Mouse (Mus musculus) right cerebral cortex, adult 18-20 months (tissue): ENCODE measurements around the gene Rnpepl1.
A peak's percentile ranks its signal among the peaks of the same experiment; 100 is the strongest.
"Not testable (repeated sequence)": the region's sequence is repeated elsewhere in the genome, so short reads cannot be mapped to it uniquely, and the experiment has no call there.

Experiments
- DNase-seq: peaks from one replicate; pipeline ENCODE4 v3.0.0; 2022; ENCODE audit warnings: mixed read lengths

Gene Rnpepl1

GRCm38 (mm10) chr1:92943219-92943989 lies 32.8 kb downstream of the Rnpepl1 start:
- DNase-seq: no peak

GRCm38 (mm10) chr1:92947966-92948365 lies 37.4 kb downstream of the Rnpepl1 start:
- no peak for DNase-seq

DNA sequence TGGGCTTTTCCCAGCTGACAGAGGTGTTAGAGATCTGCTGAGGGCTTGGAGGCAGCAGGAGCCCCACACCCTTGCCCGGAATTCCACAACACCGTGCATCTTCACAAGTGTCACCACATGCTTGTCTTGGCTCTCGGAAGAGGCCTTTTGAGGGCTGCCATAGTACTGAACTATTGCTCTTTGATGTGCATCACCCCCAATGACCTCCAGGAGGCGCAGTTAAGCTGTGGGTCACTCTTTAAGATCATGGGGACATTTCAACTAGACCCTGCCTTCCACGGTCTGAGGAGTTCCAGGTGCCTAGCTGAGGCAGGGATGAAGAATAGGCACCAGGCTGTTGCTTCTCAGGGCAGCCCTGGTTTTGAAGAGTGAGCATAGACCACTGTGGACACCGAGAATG lies 38.8 kb downstream of the Rnpepl1 start:
- no peak for DNase-seq

GRCm38 (mm10) chr1:92950607-92951006 lies 40.0 kb downstream of the Rnpepl1 start, which contains the start of gene Gpr35:
Gpr35 (plus strand) TSS chr1:92950865.
- DNase-seq: no peak

- DNase-seq: no peak
These were observed 43.1 kb downstream of the Rnpepl1 start for GRCm38 (mm10) chr1:92953641-92954040.

GRCm38 (mm10) chr1:92956571-92957335 lies 46.2 kb downstream of the Rnpepl1 start:
- peak; percentile 66 for DNase-seq

GRCm38 (mm10) chr1:92958999-92959398 lies 48.4 kb downstream of the Rnpepl1 start:
- no peak for DNase-seq

DNA sequence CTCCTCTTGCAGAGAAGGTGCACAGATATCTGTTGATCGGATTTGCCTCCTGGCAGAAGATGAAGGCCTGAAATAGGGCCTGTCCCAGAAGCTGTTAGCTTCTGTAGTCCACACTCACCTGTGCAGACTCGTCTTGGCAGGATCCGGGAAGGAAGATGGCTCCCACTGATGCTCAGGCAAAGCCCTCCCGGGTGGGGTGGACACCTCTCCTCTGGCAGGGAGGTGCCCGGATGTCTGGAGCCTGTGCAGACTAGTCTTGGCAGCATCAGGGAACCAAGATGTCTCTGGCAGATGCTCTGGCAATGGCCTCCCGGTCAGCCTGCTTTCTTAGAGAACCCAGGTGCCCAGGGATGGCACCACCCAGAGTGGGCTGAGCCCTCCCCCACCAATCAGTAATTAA lies 60.2 kb downstream of the Rnpepl1 start:
- not testable (repeated sequence) for DNase-seq

GRCm38 (mm10) chr1:92971879-92972795 lies 61.6 kb downstream of the Rnpepl1 start:
- no peak for DNase-seq

- no peak for DNase-seq
These were observed 62.3 kb downstream of the Rnpepl1 start for GRCm38 (mm10) chr1:92972854-92973253.
